13 mouse cellular contexts compared by ENCODE assay signal in the genomic region with DNA sequence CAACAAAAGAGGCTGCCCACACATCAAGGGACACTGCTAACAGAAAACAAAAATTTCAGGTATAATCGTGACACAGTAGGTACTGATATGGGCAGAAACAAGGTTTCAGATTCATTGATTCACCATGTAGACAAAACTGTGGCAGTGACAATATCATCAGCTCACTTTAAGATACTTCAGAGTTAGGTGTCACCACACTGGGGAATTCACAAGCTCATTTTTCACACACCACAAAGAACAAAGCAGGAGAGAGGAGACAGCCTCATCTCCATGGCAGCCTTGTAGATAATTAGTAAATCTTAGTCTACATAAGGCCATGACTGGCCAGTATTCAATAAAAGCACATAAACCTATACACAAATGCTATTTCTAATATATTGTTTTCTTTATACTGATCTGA.
"Had no signal": no experiment of that assay in that cellular context is flagged by ENCODE, and none has a peak within 500 bp of the region (broad histone marks: within the 10 kb centered on the region; RNA-seq: fewer than 3 reads in every experiment).

No protein-coding gene starts in this region.

- DNase-seq: lung, adult 18-20 months; lung, embryonic 14.5 days; lung, postnatal 10 days; lung, postnatal 36 days; right cerebral cortex, adult 18-20 months; right cerebral cortex, postnatal 25 days; right cerebral cortex, postnatal 4 days; spleen, adult 18-20 months; thymus, adult 18-20 months; thymus, postnatal 14 days; thymus, postnatal 36 days had no signal

- ATAC-seq: midbrain, embryonic 13.5 days; midbrain, embryonic 15.5 days had no signal
